Mouse (Mus musculus) neutrophil, adult 5-6 weeks (primary cell): Measurements from ENCODE around the gene Gpr152. TPM values are rescaled to one million over a fixed set of nuclear protein-coding genes. Genes with fewer than 3 reads are reported as not detected.

Experiments
- ATAC-seq: fragments of 151-379, 151-347 bp; 2 replicates; pipeline ENCODE4 v1.8.0; 2017; ENCODE audit warnings: mild to moderate bottlenecking, moderate TSS enrichment; ENCODE audit not compliant: insufficient number of reproducible peaks, poor library complexity, low FRiP score, severe bottlenecking; ENCODE audit errors: extremely low read depth
- total RNA-seq: library from RNA; stranded (forward); fragments of 200-1000 nt; gene quantifications from 2 replicates; pipeline ENCODE4 v1.2.3, GENCODE M21; 2017

Gene Gpr152
- total RNA-seq, 1 experiment from 2014 or later, result 0.23 TPM

- ATAC-seq, result peak; percentile 87
Observed at GRCm38 (mm10) chr19:4162646-4163542, 23.3 kb downstream of the Gpr152 start, which contains the start of gene Rps6kb2. Gene Rps6kb2, minus strand, starts transcription at chr19:4163354.

- ATAC-seq, result no peak
Observed at GRCm38 (mm10) chr19:4163543-4163887, 23.9 kb downstream of the Gpr152 start.

GRCm38 (mm10) chr19:4164100-4164499 lies 24.5 kb downstream of the Gpr152 start:
- ATAC-seq, result no peak

GRCm38 (mm10) chr19:4164721-4165120 lies 25.1 kb downstream of the Gpr152 start:
- ATAC-seq, result no peak

- ATAC-seq, result no peak
Observed at GRCm38 (mm10) chr19:4166678-4167476, 27.3 kb downstream of the Gpr152 start.

- ATAC-seq, result peak; percentile 90
Observed at GRCm38 (mm10) chr19:4169378-4169784, 29.8 kb downstream of the Gpr152 start.

- ATAC-seq, result no peak
Observed at GRCm38 (mm10) chr19:4169810-4170209, 30.2 kb downstream of the Gpr152 start.

GRCm38 (mm10) chr19:4170723-4171392 lies 31.3 kb downstream of the Gpr152 start:
- no peak for ATAC-seq

- peak; percentile 27 for ATAC-seq
Observed at GRCm38 (mm10) chr19:4171393-4172290, 32.1 kb downstream of the Gpr152 start.

- no peak for ATAC-seq
Observed at GRCm38 (mm10) chr19:4172925-4173324, 33.3 kb downstream of the Gpr152 start.

GRCm38 (mm10) chr19:4175368-4175947 lies 35.9 kb downstream of the Gpr152 start, which contains the start of gene Carns1:
Gene Carns1, minus strand, starts transcription at chr19:4175479.
- no peak for ATAC-seq

GRCm38 (mm10) chr19:4180411-4180810 lies 40.8 kb downstream of the Gpr152 start:
- ATAC-seq, result 0 out of 2 replicates have a peak, but pooled peaks have one; percentile 6

GRCm38 (mm10) chr19:4181892-4182291 lies 42.3 kb downstream of the Gpr152 start:
- ATAC-seq, result peak; percentile 81

- ATAC-seq, result no peak
Observed at GRCm38 (mm10) chr19:4183689-4184088, 44.1 kb downstream of the Gpr152 start.

- peak; percentile 38 for ATAC-seq
Observed at GRCm38 (mm10) chr19:4184976-4185975, 45.7 kb downstream of the Gpr152 start.

GRCm38 (mm10) chr19:4187303-4187702 lies 47.7 kb downstream of the Gpr152 start:
- no peak for ATAC-seq
